Mouse (Mus musculus) embryonic facial prominence, embryonic 11.5 days (tissue): ENCODE results near the gene Oser1. TPM values are rescaled to one million over a fixed set of nuclear protein-coding genes. Genes with fewer than 3 reads are reported as not detected.
"Not testable (repeated sequence)": the region's sequence is repeated elsewhere in the genome, so short reads cannot be mapped to it uniquely, and the experiment has no call there.

Source experiments
- ATAC-seq: fragments of 200-750 bp; cut with Nextera tagmentation; replicated peaks from 2 replicates; pipeline ENCODE4 v1.8.0; 2017; ENCODE audit warnings: low read depth; ENCODE audit not compliant: insufficient number of reproducible peaks, low FRiP score, low TSS enrichment
- DNase-seq: peaks from one replicate; pipeline ENCODE4 v3.0.0-alpha.2; 2015; ENCODE audit warnings: low spot score
- H3K27ac ChIP-seq: fragments of 300-500 bp; sonication (generic); replicated peaks from 2 replicates; pipeline ENCODE4 v1.5.1; 2014; ENCODE audit warnings: mild to moderate bottlenecking, low read depth, low read length, control low read depth
- H3K27me3 ChIP-seq: fragments of 300-500 bp; sonication (generic); 2 replicates; pipeline ENCODE4 v1.6.1; 2014; ENCODE audit warnings: mild to moderate bottlenecking, low read length, moderate library complexity, mixed read lengths; ENCODE audit not compliant: control insufficient read depth, insufficient read depth
- H3K36me3 ChIP-seq: fragments of 300-500 bp; sonication (generic); replicated peaks from 2 replicates; pipeline ENCODE4 v1.6.1; 2014; ENCODE audit warnings: low read depth, mild to moderate bottlenecking, low read length, moderate library complexity, mixed read lengths; ENCODE audit not compliant: control insufficient read depth, insufficient read depth
- H3K4me1 ChIP-seq: fragments of 300-500 bp; sonication (generic); 2 replicates; pipeline ENCODE4 v1.6.1; 2014; ENCODE audit warnings: low read length, mixed read lengths; ENCODE audit not compliant: control insufficient read depth, insufficient read depth
- H3K4me2 ChIP-seq: fragments of 300-500 bp; sonication (generic); 2 replicates; pipeline ENCODE4 v1.6.1; 2014; ENCODE audit warnings: low read depth, mild to moderate bottlenecking, control low read depth, low read length, moderate library complexity
- H3K4me3 ChIP-seq: fragments of 300-500 bp; sonication (generic); 2 replicates; pipeline ENCODE4 v1.5.1; 2014; ENCODE audit warnings: low read depth, low read length, control low read depth
- H3K9ac ChIP-seq: fragments of 300-500 bp; sonication (generic); replicated peaks from 2 replicates; pipeline ENCODE4 v1.6.1; 2014; ENCODE audit warnings: mild to moderate bottlenecking, control low read depth, low read length
- H3K9me3 ChIP-seq: fragments of 300-500 bp; sonication (generic); replicated peaks from 2 replicates; pipeline ENCODE4 v1.6.1; 2016; ENCODE audit warnings: mild to moderate bottlenecking, low read length, inconsistent platforms, mixed read lengths; ENCODE audit not compliant: control insufficient read depth
- WGBS: fragments of 180-500 bp; shearing (Covaris S2); extraction: QIAGEN DNeasy Blood & Tissue Kit; methylation state at CpG from one replicate; pipeline ENCODE4 v1.1.7; 2014; 5-methylcytosine and 5-hydroxymethylcytosine counted together
- polyA plus RNA-seq: library from polyadenylated mRNA; unstranded; fragments of >200 nt; fragmentation: Nextera tagmentation; extraction: Ambion mirVana; gene quantifications from 2 replicates; pipeline ENCODE4 v1.2.1, GENCODE M21; 2014

Oser1 gene
- polyA plus RNA-seq, 1 experiment from 2014 or later: 105 TPM

- Histone ChIP-seq H3K9ac (no peak overlapping the region), H3K9me3 (no peaks in the 10 kb centered on the region), H3K4me2 (no peak overlapping the region), H3K36me3 (no peaks in the 10 kb centered on the region), H3K4me3 (no peak overlapping the region), H3K27me3 (no peaks in the 10 kb centered on the region), H3K27ac (no peak overlapping the region), H3K4me1 (no peaks in the 10 kb centered on the region)
- ATAC-seq (no peak), DNase-seq (no peak)
- WGBS: 66% methylated on average over 6 of the region's 6 CpGs
Observed at GRCm38 (mm10) chr2:163464562-163464961, 40.1 kb upstream of the Oser1 start.

- H3K9me3 ChIP-seq: no peaks in the 10 kb centered on the region
- H3K9ac ChIP-seq: no peak overlapping the region
- 77% methylated on average over 4 of the region's 4 CpGs for WGBS
- no peak for DNase-seq
- H3K27me3 ChIP-seq: no peaks in the 10 kb centered on the region
- no peaks in the 10 kb centered on the region for H3K4me1 ChIP-seq
- H3K4me2 ChIP-seq: no peak overlapping the region
- H3K36me3 ChIP-seq: no peaks in the 10 kb centered on the region
- H3K4me3 ChIP-seq: no peak overlapping the region
- H3K27ac ChIP-seq: no peak overlapping the region
- ATAC-seq: no peak
Observed at GRCm38 (mm10) chr2:163463998-163464397, 39.5 kb upstream of the Oser1 start.

- Histone ChIP-seq H3K4me2 (no peak overlapping the region), H3K4me3 (no peak overlapping the region), H3K4me1 (no peaks in the 10 kb centered on the region), H3K9me3 (no peaks in the 10 kb centered on the region), H3K36me3 (no peaks in the 10 kb centered on the region), H3K9ac (no peak overlapping the region), H3K27me3 (peaks cover 4% of the 10 kb centered on the region; the same call in 1 of the 2 replicates), H3K27ac (no peak overlapping the region)
- WGBS: 76% methylated on average over 10 of the region's 10 CpGs
- ATAC-seq (no peak), DNase-seq (no peak)
Observed at GRCm38 (mm10) chr2:163463251-163463769, 38.8 kb upstream of the Oser1 start.

- ATAC-seq (no peak), DNase-seq (no peak)
- WGBS: 73% methylated on average over 11 of the region's 11 CpGs
- Histone ChIP-seq H3K9me3 (no peaks in the 10 kb centered on the region), H3K4me3 (no peak overlapping the region), H3K9ac (no peak overlapping the region), H3K27ac (no peak overlapping the region), H3K36me3 (no peaks in the 10 kb centered on the region), H3K27me3 (peaks cover 5% of the 10 kb centered on the region; the same call in 1 of the 2 replicates), H3K4me1 (no peaks in the 10 kb centered on the region), H3K4me2 (no peak overlapping the region)
Observed at GRCm38 (mm10) chr2:163462801-163463200, 38.3 kb upstream of the Oser1 start.

GRCm38 (mm10) chr2:163462386-163462785, 37.9 kb upstream of the Oser1 start:
- H3K36me3 ChIP-seq: no peaks in the 10 kb centered on the region
- H3K4me2 ChIP-seq: no peak overlapping the region
- H3K4me1 ChIP-seq: no peaks in the 10 kb centered on the region
- WGBS: 84% methylated on average over 5 of the region's 5 CpGs
- no peak for DNase-seq
- no peak for ATAC-seq
- H3K27ac ChIP-seq: no peak overlapping the region
- peaks cover 5% of the 10 kb centered on the region; the same call in 1 of the 2 replicates for H3K27me3 ChIP-seq
- no peak overlapping the region for H3K4me3 ChIP-seq
- no peaks in the 10 kb centered on the region for H3K9me3 ChIP-seq
- no peak overlapping the region for H3K9ac ChIP-seq

GRCm38 (mm10) chr2:163461307-163461706, 36.8 kb upstream of the Oser1 start:
- H3K27me3 ChIP-seq, H3K36me3 ChIP-seq, H3K4me3 ChIP-seq, H3K9ac ChIP-seq, DNase-seq, H3K9me3 ChIP-seq, H3K27ac ChIP-seq, H3K4me1 ChIP-seq, H3K4me2 ChIP-seq, ATAC-seq: not testable (repeated sequence)
- 93% methylated on average over 9 of the region's 9 CpGs for WGBS

- Histone ChIP-seq H3K36me3 (no peaks in the 10 kb centered on the region), H3K4me2 (no peak overlapping the region), H3K27me3 (peaks cover 5% of the 10 kb centered on the region; the same call in 1 of the 2 replicates), H3K9ac (no peak overlapping the region), H3K27ac (no peak overlapping the region), H3K9me3 (no peaks in the 10 kb centered on the region), H3K4me3 (no peak overlapping the region), H3K4me1 (no peaks in the 10 kb centered on the region)
- DNase-seq (no peak), ATAC-seq (no peak)
- WGBS: 87% methylated on average over 8 of the region's 8 CpGs
Observed at GRCm38 (mm10) chr2:163460622-163461021, 36.1 kb upstream of the Oser1 start.

GRCm38 (mm10) chr2:163459380-163459779, 34.9 kb upstream of the Oser1 start:
- H3K9me3 ChIP-seq: no peaks in the 10 kb centered on the region
- no peak overlapping the region for H3K27ac ChIP-seq
- no peak overlapping the region for H3K9ac ChIP-seq
- no peak overlapping the region for H3K4me3 ChIP-seq
- H3K4me2 ChIP-seq: no peak overlapping the region
- DNase-seq (no peak), ATAC-seq (no peak)
- H3K36me3 ChIP-seq: no peaks in the 10 kb centered on the region
- 47% methylated on average over 10 of the region's 10 CpGs for WGBS
- no peaks in the 10 kb centered on the region for H3K4me1 ChIP-seq
- H3K27me3 ChIP-seq: peaks cover 5% of the 10 kb centered on the region; the same call in 1 of the 2 replicates
